In genomic region chr5:50126177-50126576, GRCm38 (mm10) we compare ENCODE assay signal across 22 mouse cellular contexts.
DNase-seq lines count a peak whose midpoint lies in the region; ATAC-seq lines count a peak whose summit lies in the region.
"Had no signal": no experiment of that assay in that cellular context is flagged by ENCODE, and none has a peak within 500 bp of the region (broad histone marks: within the 10 kb centered on the region; RNA-seq: fewer than 3 reads in every experiment).

No protein-coding gene starts in this region.

- no peaks in the 10 kb centered on the region for H3K27me3 ChIP-seq in lung, embryonic 15.5 days
- H3K27me3 ChIP-seq in forebrain, embryonic 12.5 days: no peaks in the 10 kb centered on the region
- H3K27me3 ChIP-seq: embryonic facial prominence, embryonic 13.5 days; forebrain, embryonic 13.5 days; heart, embryonic 15.5 days; hindbrain, embryonic 12.5 days; megakaryocyte, embryonic 14.5 days; neural tube, embryonic 12.5 days had no signal

- no peak overlapping the region for H3K27ac ChIP-seq in lung, embryonic 15.5 days
- no peak overlapping the region for H3K27ac ChIP-seq in forebrain, embryonic 12.5 days
- H3K27ac ChIP-seq: embryonic facial prominence, embryonic 13.5 days; forebrain, embryonic 13.5 days; heart, embryonic 15.5 days; hindbrain, embryonic 12.5 days; kidney, postnatal 0 days; layer of hippocampus, adult 2 months; neural tube, embryonic 12.5 days had no signal

- H3K4me3 ChIP-seq in lung, embryonic 15.5 days: no peak overlapping the region
- H3K4me3 ChIP-seq in forebrain, embryonic 12.5 days (replicated peaks): no peak overlapping the region
- H3K4me3 ChIP-seq: embryonic facial prominence, embryonic 13.5 days; forebrain, embryonic 13.5 days; heart, embryonic 15.5 days; hindbrain, embryonic 12.5 days; layer of hippocampus, adult 2 months; megakaryocyte, embryonic 14.5 days; neural tube, embryonic 12.5 days had no signal

- H3K9ac ChIP-seq in lung, embryonic 15.5 days: no peak overlapping the region
- H3K9ac ChIP-seq in forebrain, embryonic 12.5 days: no peak overlapping the region
- H3K9ac ChIP-seq: embryonic facial prominence, embryonic 13.5 days; forebrain, embryonic 13.5 days; heart, embryonic 15.5 days; hindbrain, embryonic 12.5 days; neural tube, embryonic 12.5 days had no signal

- H3K4me1 ChIP-seq in lung, embryonic 15.5 days: no peaks in the 10 kb centered on the region
- H3K4me1 ChIP-seq in forebrain, embryonic 12.5 days: no peaks in the 10 kb centered on the region; the same call in 1 of the 2 replicates
- H3K4me1 ChIP-seq: forebrain, embryonic 13.5 days; heart, embryonic 15.5 days; hindbrain, embryonic 12.5 days; megakaryocyte, embryonic 14.5 days; neural tube, embryonic 12.5 days had no signal

- no peak overlapping the region for H3K4me2 ChIP-seq in lung, embryonic 15.5 days
- H3K4me2 ChIP-seq in forebrain, embryonic 12.5 days: no peak overlapping the region
- H3K4me2 ChIP-seq: embryonic facial prominence, embryonic 13.5 days; forebrain, embryonic 13.5 days; heart, embryonic 15.5 days; hindbrain, embryonic 12.5 days; neural tube, embryonic 12.5 days had no signal

- H3K36me3 ChIP-seq in lung, embryonic 15.5 days: no peaks in the 10 kb centered on the region
- H3K36me3 ChIP-seq in forebrain, embryonic 12.5 days (replicated peaks): no peaks in the 10 kb centered on the region
- H3K36me3 ChIP-seq: embryonic facial prominence, embryonic 13.5 days; heart, embryonic 15.5 days; hindbrain, embryonic 12.5 days; neural tube, embryonic 12.5 days had no signal

- H3K9me3 ChIP-seq in lung, embryonic 15.5 days: no peaks in the 10 kb centered on the region
- no peaks in the 10 kb centered on the region for H3K9me3 ChIP-seq in forebrain, embryonic 12.5 days
- H3K9me3 ChIP-seq: embryonic facial prominence, embryonic 13.5 days; forebrain, embryonic 13.5 days; heart, embryonic 15.5 days; hindbrain, embryonic 12.5 days; megakaryocyte, embryonic 14.5 days; neural tube, embryonic 12.5 days had no signal

- ATAC-seq in lung, embryonic 15.5 days (ENCODE audit: borderline replicate concordance, extremely low read depth, low FRiP score, low TSS enrichment): peak; percentile 46; the same call in 1 of the 2 replicates
- ATAC-seq in megakaryocyte progenitor cell, adult 5-6 weeks (replicated peaks; ENCODE audit: poor library complexity): peak; percentile 90
- no peak for ATAC-seq in forebrain, embryonic 12.5 days (ENCODE audit: low FRiP score)
- ATAC-seq: forebrain, embryonic 13.5 days; inflammation-experienced regulatory T-cells, adult 6 months; lung, postnatal 0 days; midbrain, embryonic 16.5 days had no signal

- DNase-seq in lung, postnatal 4 days: no peak
- peak; percentile 83 for DNase-seq in c-Kit-positive CD71-positive TER-119-positive erythroid progenitor cells, embryonic 14.5 days (ENCODE audit: low spot score)
- DNase-seq in liver: peak; percentile 74
- no peak for DNase-seq in adrenal gland, postnatal 10 days
- no peak for DNase-seq in B cell, adult 2 months
- DNase-seq: cerebellum, adult 11 months; spleen, adult 18-20 months; thymus, postnatal 4 days had no signal

Comparison
In these comparisons a context has a peak if more than half of its experiments do, and no peak if none do; other contexts are left out.
1. DNase-seq: peak in c-Kit-positive CD71-positive TER-119-positive erythroid progenitor cells, embryonic 14.5 days (single experiment) and liver (single experiment); none in lung, postnatal 4 days (0 of 2), adrenal gland, postnatal 10 days (single experiment) and B cell, adult 2 months (0 of 2).